Mouse (Mus musculus): Measurements from ENCODE around the gene Ybey.

GRCm38 (mm10) chr10:76504271-76504943, 35.5 kb upstream of the Ybey start:
- TF ChIP-seq CTCF (conservative IDR thresholded peaks at IDR 0.05 in 1 of 2, IDR thresholded peaks at IDR 0.05 in 1 of 2; ENCODE audit: low read depth in 2 of 2, low read length in 2 of 2) (no peak), POLR2A (IDR thresholded peaks at IDR 0.05; ENCODE audit: low read depth, low read length) (no peak), USF1 (IDR thresholded peaks at IDR 0.05; ENCODE audit: low read depth, low read length) (no peak), MEF2A (IDR thresholded peaks at IDR 0.05; ENCODE audit: borderline replicate concordance, low read depth, low read length) (no peak), BHLHE40 (IDR thresholded peaks at IDR 0.05; ENCODE audit: low read depth, low read length) (no peak), HCFC1 (IDR thresholded peaks at IDR 0.05; ENCODE audit: low read depth, low read length) (no peak), SIN3A (IDR thresholded peaks at IDR 0.05; ENCODE audit: low read length) (no peak)

All from CH12.LX (cell line).